Mouse (Mus musculus): ENCODE measurements around the gene Gm8720.
"Not testable (repeated sequence)": the region's sequence is repeated elsewhere in the genome, so short reads cannot be mapped to it uniquely, and the experiment has no call there.

Gene Gm8720

GRCm38 (mm10) chr7:23067356-23067755 is at the start of gene Gm8720:
TSS of gene Gm8720 (minus strand) at chr7:23067456.
- DNase-seq (ENCODE audit: low read depth, low spot score) = not testable (repeated sequence)

- DNase-seq (ENCODE audit: low read depth, low spot score) = not testable (repeated sequence)
These were observed 12.0 kb downstream of the Gm8720 start, which contains the start of gene Vmn1r163 for GRCm38 (mm10) chr7:23055240-23055639. TSS of gene Vmn1r163 (plus strand) at chr7:23055540.

- not testable (repeated sequence) for DNase-seq (ENCODE audit: low read depth, low spot score)
These were observed 47.4 kb downstream of the Gm8720 start, which contains the start of gene Gm4216 for GRCm38 (mm10) chr7:23019823-23020222. TSS of gene Gm4216 (minus strand) at chr7:23019923.
